Mouse (Mus musculus): ENCODE results near the gene Wnt16.

Wnt16 gene

GRCm38 (mm10) chr6:22290790-22291189, 2.8 kb downstream of the Wnt16 start:
- no peak for TF ChIP-seq GATA4 (IDR thresholded peaks at IDR 0.05; ENCODE audit: insufficient replicate concordance, low read length)

- TF ChIP-seq GATA4 (IDR thresholded peaks at IDR 0.05; ENCODE audit: insufficient replicate concordance, low read length) = no peak
Observed at GRCm38 (mm10) chr6:22292056-22292455, 4.0 kb downstream of the Wnt16 start.

DNA sequence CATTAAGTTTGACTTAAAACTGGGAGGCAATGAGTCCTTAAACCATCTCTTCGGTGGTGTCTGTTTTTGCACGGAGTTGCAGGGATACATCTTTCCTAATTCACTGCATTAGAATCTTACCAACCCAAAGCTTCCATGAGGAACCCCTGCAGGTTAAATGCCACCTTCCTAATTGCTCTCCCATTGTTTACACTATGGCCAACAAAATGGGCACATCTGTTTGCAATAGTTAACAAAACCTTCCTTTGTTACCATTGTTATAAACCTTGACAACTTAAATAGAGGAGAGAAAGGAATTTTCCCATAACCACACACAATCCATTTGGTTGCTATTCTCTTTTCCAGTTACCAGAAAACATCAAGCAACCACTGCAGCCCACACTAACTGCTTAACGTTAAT, 5.9 kb downstream of the Wnt16 start:
- TF ChIP-seq GATA4 (IDR thresholded peaks at IDR 0.05; ENCODE audit: insufficient replicate concordance, low read length) = no peak

GRCm38 (mm10) chr6:22297028-22297427, 9.0 kb downstream of the Wnt16 start:
- no peak for TF ChIP-seq GATA4 (IDR thresholded peaks at IDR 0.05; ENCODE audit: insufficient replicate concordance, low read length)

DNA sequence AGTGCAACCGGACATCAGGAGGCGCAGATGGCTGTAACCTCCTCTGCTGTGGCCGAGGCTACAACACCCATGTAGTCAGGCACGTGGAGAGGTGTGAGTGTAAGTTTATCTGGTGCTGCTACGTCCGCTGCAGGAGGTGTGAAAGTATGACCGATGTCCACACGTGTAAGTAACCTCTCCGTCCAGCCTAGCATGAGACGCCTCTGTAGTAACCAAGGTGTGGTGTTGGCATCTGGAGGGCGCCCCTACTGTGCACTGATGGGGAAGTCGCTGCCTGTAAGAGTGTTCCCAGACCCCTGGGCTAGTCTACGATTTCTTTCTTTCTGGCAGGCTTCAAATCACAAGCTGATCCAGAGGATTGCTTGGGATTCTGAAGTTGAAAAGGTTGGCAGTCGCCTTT, 10.0 kb downstream of the Wnt16 start:
- no peak for TF ChIP-seq GATA4 (IDR thresholded peaks at IDR 0.05; ENCODE audit: insufficient replicate concordance, low read length)

GRCm38 (mm10) chr6:22325364-22326072, 37.5 kb downstream of the Wnt16 start:
- no peak for TF ChIP-seq GATA4 (IDR thresholded peaks at IDR 0.05; ENCODE audit: insufficient replicate concordance, low read length)

- no peak for TF ChIP-seq GATA4 (IDR thresholded peaks at IDR 0.05; ENCODE audit: insufficient replicate concordance, low read length)
Observed at GRCm38 (mm10) chr6:22326289-22326688, 38.3 kb downstream of the Wnt16 start.

GRCm38 (mm10) chr6:22327091-22327490, 39.1 kb downstream of the Wnt16 start:
- TF ChIP-seq GATA4 (IDR thresholded peaks at IDR 0.05; ENCODE audit: insufficient replicate concordance, low read length) = no peak

DNA sequence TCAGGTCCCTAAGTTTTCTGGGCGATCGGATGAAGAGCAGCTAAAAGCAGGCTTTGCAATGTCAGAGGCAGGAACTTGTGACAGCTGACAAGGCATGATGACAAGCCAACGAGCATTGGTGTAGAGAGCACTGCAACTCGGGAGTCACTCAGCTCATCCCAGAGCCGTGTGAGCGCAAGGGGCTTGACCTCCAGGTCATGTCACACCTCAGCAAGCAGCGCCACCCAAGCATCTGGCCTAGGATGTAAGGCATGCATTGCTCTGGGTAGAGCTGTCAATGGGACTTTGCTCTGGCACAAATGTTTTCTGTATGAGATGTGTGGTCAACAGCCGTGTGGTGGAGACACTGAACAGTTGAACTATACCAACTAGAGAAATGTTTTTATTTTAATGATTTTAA, 39.9 kb downstream of the Wnt16 start:
- no peak for TF ChIP-seq GATA4 (IDR thresholded peaks at IDR 0.05; ENCODE audit: insufficient replicate concordance, low read length)

DNA sequence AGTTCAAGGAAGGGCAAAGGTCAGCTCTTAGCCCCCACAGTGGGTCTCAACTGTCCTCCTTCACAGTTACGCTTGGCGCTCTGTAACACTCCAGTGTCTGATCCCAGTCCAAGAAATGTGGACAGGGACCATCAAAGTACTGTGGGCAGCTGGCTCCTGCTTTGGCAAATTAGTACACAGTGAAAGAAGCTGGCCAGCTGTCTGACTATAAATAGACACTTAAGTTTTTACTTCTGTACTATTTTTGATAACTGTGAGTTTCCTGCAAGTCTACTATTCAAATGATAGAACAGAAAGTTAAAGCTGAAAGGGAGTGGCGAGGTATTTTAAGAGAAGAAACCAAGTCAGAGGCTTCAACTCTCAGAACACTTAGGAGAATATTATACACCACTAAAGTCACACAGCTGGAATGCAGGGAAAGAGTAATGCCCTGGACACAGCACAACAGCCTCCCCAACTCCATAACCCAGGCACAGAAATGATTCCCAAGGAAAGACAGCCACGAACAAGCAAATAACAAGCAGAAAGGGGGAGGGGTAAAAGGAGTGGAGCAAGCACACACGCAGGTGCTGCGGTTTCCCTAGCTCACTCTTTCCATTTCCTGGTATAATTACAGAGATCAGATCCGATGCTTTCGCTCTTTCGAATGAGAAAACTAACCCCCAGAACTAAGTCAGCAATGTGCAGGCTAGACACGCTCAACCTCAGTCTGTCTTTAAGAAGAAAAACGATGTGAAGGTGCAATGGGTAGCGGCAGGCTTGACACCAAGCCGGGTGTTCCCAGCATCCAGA, 42.3 kb downstream of the Wnt16 start:
- no peak for TF ChIP-seq GATA4 (IDR thresholded peaks at IDR 0.05; ENCODE audit: insufficient replicate concordance, low read length)

GRCm38 (mm10) chr6:22332548-22332947, 44.5 kb downstream of the Wnt16 start:
- TF ChIP-seq GATA4 (IDR thresholded peaks at IDR 0.05; ENCODE audit: insufficient replicate concordance, low read length) = no peak

GRCm38 (mm10) chr6:22339763-22340542, 51.9 kb downstream of the Wnt16 start:
- no peak for TF ChIP-seq GATA4 (IDR thresholded peaks at IDR 0.05; ENCODE audit: insufficient replicate concordance, low read length)

GRCm38 (mm10) chr6:22340779-22341178, 52.8 kb downstream of the Wnt16 start:
- no peak for TF ChIP-seq GATA4 (IDR thresholded peaks at IDR 0.05; ENCODE audit: insufficient replicate concordance, low read length)

- TF ChIP-seq GATA4 (IDR thresholded peaks at IDR 0.05; ENCODE audit: insufficient replicate concordance, low read length) = no peak
Observed at GRCm38 (mm10) chr6:22343292-22343691, 55.3 kb downstream of the Wnt16 start.

DNA sequence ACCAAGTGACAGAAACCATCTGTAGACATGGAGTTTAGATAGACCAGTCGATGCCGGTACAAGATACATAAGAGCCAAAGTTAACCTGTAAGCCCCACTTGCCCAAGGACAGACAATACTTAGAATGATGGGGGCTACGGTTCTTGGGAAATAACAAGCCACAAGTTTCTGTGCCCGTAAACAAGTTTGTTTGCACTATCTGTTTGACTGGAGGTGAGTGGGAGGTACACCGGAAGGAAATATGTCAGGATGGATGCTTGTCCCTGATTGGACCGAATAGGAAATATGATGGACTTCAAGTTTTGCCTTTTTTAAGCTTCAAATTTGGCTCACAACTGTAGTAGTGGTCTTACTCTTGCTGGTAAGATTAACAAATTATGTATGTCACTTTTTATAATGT, 55.7 kb downstream of the Wnt16 start:
- no peak for TF ChIP-seq GATA4 (IDR thresholded peaks at IDR 0.05; ENCODE audit: insufficient replicate concordance, low read length)

GRCm38 (mm10) chr6:22344443-22344842, 56.4 kb downstream of the Wnt16 start:
- no peak for TF ChIP-seq GATA4 (IDR thresholded peaks at IDR 0.05; ENCODE audit: insufficient replicate concordance, low read length)
